Mouse (Mus musculus) forebrain, embryonic 14.5 days (tissue): Measurements from ENCODE around the gene Pate2. TPM values are rescaled to one million over a fixed set of nuclear protein-coding genes. Genes with fewer than 3 reads are reported as not detected.

Source experiments
- ATAC-seq: fragments of 200-750 bp; cut with Nextera tagmentation; 2 replicates; pipeline ENCODE4 v1.8.0; 2017; ENCODE audit warnings: mild to moderate bottlenecking, moderate library complexity
- DNase-seq: peaks from one replicate; pipeline ENCODE4 v3.0.0-alpha.2; 2015; ENCODE audit warnings: low spot score
- H3K27ac ChIP-seq: fragments of 300-500 bp; sonication (generic); 2 replicates; pipeline ENCODE4 v1.5.1; 2014; ENCODE audit warnings: low read depth, mild to moderate bottlenecking, control low read depth, low read length, moderate library complexity
- H3K27me3 ChIP-seq: fragments of 300-500 bp; sonication (generic); replicated peaks from 2 replicates; pipeline ENCODE4 v1.6.1; 2014; ENCODE audit warnings: low read length, control low read depth, mixed read lengths; ENCODE audit not compliant: control insufficient read depth, insufficient read depth
- H3K36me3 ChIP-seq: fragments of 300-500 bp; sonication (generic); 2 replicates; pipeline ENCODE4 v1.6.1; 2014; ENCODE audit warnings: low read length, control low read depth; ENCODE audit not compliant: control insufficient read depth, insufficient read depth
- H3K4me1 ChIP-seq: fragments of 300-500 bp; sonication (generic); 2 replicates; pipeline ENCODE4 v1.6.1; 2014; ENCODE audit warnings: antibody characterized with exemption, low read length, control low read depth; ENCODE audit not compliant: control insufficient read depth, insufficient read depth
- H3K4me2 ChIP-seq: fragments of 300-500 bp; sonication (generic); 2 replicates; pipeline ENCODE4 v1.6.1; 2014; ENCODE audit warnings: mild to moderate bottlenecking, control low read depth, low read length
- H3K4me3 ChIP-seq: fragments of 300-500 bp; sonication (generic); 2 replicates; pipeline ENCODE4 v1.5.1; 2014; ENCODE audit warnings: low read depth, low read length, control low read depth
- H3K9ac ChIP-seq: fragments of 300-500 bp; sonication (generic); 2 replicates; pipeline ENCODE4 v1.6.1; 2014; ENCODE audit warnings: mild to moderate bottlenecking, low read length, control low read depth, moderate library complexity
- H3K9me3 ChIP-seq: fragments of 300-500 bp; sonication (generic); replicated peaks from 2 replicates; pipeline ENCODE4 v1.6.1; 2016; ENCODE audit warnings: low read length, control low read depth, mixed read lengths; ENCODE audit not compliant: control insufficient read depth
- WGBS: fragments of 180-500 bp; shearing (Covaris S2); extraction: QIAGEN DNeasy Blood & Tissue Kit; methylation state at CpG from one replicate; pipeline ENCODE4 v1.1.7; 2014; 5-methylcytosine and 5-hydroxymethylcytosine counted together
- polyA plus RNA-seq: library from polyadenylated mRNA; unstranded; fragments of >200 nt; fragmentation: Nextera tagmentation; extraction: Ambion mirVana; gene quantifications from 2 replicates; pipeline ENCODE4 v1.2.1, GENCODE M21; 2014

Pate2 gene
- polyA plus RNA-seq, 1 experiment from 2014 or later: 0.51 TPM

DNA sequence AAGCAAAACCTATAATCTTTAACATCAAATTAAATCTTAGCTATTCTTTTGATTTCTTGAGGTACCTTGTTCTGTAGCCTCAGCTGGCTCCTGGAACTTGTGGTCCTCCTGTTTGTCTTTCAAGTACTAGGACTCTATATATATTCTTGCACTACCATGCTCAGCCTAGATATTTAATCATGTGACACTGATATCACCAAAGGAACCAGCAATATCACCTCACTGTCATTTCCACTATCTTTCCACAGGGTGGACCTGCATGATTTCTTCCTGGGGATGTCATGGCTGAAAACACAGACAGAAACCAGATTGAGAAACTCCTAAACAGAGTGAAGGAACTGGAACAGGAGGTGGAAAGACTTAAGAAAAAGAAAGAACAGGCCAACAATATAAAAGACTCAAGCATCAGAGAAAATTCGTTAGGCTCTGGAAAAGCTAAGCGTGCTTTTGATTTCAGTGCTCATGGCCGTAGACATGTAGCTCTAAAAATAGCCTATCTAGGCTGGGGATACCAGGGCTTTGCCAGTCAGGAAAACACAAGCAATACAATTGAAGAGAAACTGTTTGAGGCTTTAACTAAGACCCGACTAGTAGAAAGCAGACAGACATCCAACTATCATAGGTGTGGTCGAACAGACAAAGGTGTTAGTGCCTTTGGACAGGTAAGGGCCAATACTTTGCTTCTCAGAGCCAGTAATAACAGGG, 5.4 kb upstream of the Pate2 start:
- ATAC-seq: no peak
- H3K4me2 ChIP-seq: no peak overlapping the region
- no peak overlapping the region for H3K4me3 ChIP-seq
- peaks cover 10% of the 10 kb centered on the region for H3K4me1 ChIP-seq
- no peak for DNase-seq
- no peaks in the 10 kb centered on the region for H3K9me3 ChIP-seq
- no peak overlapping the region for H3K9ac ChIP-seq
- peaks cover 61% of the 10 kb centered on the region for H3K36me3 ChIP-seq
- H3K27ac ChIP-seq: no peak overlapping the region
- H3K27me3 ChIP-seq: no peaks in the 10 kb centered on the region
- WGBS: 91% methylated on average over 5 of the region's 5 CpGs

DNA sequence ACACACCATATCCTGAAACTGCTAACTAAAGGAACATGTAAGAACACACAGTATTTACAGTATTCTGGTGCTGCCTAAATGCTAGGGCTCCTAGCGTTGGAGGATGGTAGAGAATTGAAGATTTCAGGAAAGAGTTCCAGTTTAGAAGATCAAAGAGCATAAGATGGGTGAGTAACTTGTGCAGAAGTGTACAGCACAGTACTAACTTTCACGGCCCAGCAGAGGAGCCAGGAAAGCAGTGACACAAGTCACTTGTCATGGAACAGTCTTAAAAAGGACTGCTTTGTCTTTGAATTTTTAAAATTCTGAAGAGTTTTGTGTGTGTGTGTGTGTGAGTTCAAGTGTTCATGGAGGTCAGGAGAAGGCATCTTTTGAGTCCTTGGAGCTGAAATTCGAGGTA, 2.1 kb upstream of the Pate2 start:
- no peaks in the 10 kb centered on the region for H3K9me3 ChIP-seq
- H3K4me3 ChIP-seq: no peak overlapping the region
- no peak overlapping the region for H3K9ac ChIP-seq
- peaks cover 43% of the 10 kb centered on the region for H3K36me3 ChIP-seq
- no peaks in the 10 kb centered on the region for H3K27me3 ChIP-seq
- H3K27ac ChIP-seq: no peak overlapping the region
- H3K4me1 ChIP-seq: peaks cover 3% of the 10 kb centered on the region; the same call in 1 of the 2 replicates
- WGBS: 85% methylated on average over 3 of the region's 3 CpGs
- DNase-seq (no peak), ATAC-seq (no peak)
- no peak overlapping the region for H3K4me2 ChIP-seq

DNA sequence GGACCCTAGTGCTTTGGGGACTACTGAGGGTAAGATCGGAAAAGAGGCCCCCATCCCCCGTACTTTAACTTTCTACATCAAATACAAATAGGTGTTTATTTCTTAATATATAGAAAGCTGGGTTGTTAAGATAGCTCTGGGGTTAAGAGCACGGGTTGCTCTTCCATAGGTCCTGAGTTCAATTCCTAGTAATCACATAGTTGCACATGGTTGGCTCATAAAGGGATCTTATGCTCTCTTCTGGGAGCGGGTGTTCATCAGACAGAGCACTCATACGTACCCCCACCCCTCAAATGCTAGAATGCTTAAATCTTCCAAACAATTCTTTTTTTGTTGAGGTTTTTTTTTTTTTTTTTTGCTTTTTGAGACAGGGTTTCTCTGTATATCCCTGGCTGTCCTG, 579 bp downstream of the Pate2 start:
- H3K4me1 ChIP-seq: peaks cover 3% of the 10 kb centered on the region; the same call in 1 of the 2 replicates
- peak; percentile 5 for ATAC-seq
- 0 out of 2 replicates have a peak, but pooled peaks cover 4% of the 10 kb centered on the region for H3K27me3 ChIP-seq
- no peaks in the 10 kb centered on the region for H3K9me3 ChIP-seq
- H3K36me3 ChIP-seq: peaks cover 23% of the 10 kb centered on the region
- H3K4me2 ChIP-seq: peak overlapping the region; percentile 54
- peak overlapping the region; percentile 85 for H3K9ac ChIP-seq
- no peak for DNase-seq
- peak overlapping the region; percentile 54 for H3K4me3 ChIP-seq
- 6% methylated on average over 5 of the region's 5 CpGs for WGBS
- H3K27ac ChIP-seq: peak overlapping the region; percentile 89; the same call in 1 of the 2 replicates

DNA sequence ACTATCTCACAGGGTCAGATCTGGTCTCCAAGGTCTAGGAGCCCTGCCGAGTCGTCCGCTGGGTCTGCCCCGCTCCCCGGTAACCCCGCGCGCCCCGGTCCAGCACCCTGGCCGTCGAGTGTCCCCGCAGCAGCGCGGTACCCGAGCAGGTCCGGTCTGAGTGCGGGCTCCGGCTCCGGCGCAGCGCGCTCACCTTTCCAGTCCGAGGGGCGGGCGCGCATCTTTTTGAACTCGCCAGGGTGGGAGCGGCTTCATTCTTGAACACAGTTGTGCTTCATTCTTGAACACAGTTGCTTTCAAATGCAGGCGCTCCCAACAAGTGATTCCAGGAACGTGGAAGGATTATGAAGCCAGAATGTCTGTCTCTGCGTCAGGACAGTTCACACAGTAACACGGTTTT, 4.3 kb downstream of the Pate2 start:
- ATAC-seq (no peak), DNase-seq (peak; percentile 6)
- Histone ChIP-seq H3K4me2 (peak overlapping the region; percentile 53), H3K36me3 (no peaks in the 10 kb centered on the region), H3K9me3 (no peaks in the 10 kb centered on the region), H3K27me3 (0 out of 2 replicates have a peak, but pooled peaks cover 4% of the 10 kb centered on the region), H3K9ac (peak overlapping the region; percentile 40; the same call in 1 of the 2 replicates), H3K27ac (no peak overlapping the region), H3K4me1 (no peaks in the 10 kb centered on the region; the same call in 1 of the 2 replicates), H3K4me3 (peak overlapping the region; percentile 22)
- 4% methylated on average over 32 of the region's 32 CpGs for WGBS

DNA sequence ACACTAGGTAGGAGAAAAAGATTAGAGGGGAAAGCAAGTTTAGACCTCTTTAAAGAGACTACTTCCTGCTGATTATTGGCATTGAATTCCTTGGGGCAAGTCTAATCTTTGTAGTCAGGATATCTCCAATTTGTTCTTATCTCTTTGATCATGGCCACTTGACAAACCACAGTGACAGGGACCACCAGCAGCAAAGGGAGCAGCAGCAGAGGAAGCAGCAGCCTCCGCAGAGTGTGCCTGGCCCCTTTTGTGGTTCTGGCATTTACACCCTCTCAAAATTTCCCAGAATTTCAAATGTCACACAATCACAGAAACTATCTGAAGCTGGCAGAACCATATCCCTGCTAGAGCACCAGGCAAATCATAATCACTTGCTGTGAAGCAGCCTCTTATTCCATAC, 17.6 kb downstream of the Pate2 start:
- WGBS: 72% methylated on average over 1 of the region's 1 CpGs
- no peak for ATAC-seq
- no peak for DNase-seq

DNA sequence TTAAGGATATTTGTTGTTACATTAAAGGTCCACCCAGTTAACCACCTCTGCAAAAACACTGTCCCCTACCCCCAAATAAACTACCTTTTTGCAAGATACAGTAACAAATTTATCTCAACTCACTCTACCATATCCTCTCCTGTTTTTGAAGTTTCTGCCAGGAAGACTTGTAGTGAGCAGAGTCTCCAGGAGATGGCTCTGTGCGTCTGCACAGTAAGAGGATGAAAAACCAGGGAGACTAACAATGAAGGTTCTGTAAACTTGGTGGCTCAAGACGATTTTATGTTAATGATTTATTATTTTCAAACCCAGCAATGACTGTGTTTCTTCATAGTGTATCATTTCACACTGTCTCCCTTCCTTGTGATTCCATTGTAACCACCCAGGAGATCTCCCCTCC, 22.8 kb downstream of the Pate2 start:
- DNase-seq: peak; percentile 43
- no peak for ATAC-seq
- Histone ChIP-seq H3K4me3 (no peak overlapping the region), H3K4me1 (no peaks in the 10 kb centered on the region), H3K27ac (no peak overlapping the region), H3K4me2 (no peak overlapping the region), H3K9ac (no peak overlapping the region), H3K27me3 (no peaks in the 10 kb centered on the region), H3K9me3 (no peaks in the 10 kb centered on the region), H3K36me3 (no peaks in the 10 kb centered on the region)
- 18% methylated on average over 2 of the region's 2 CpGs for WGBS

More for the DNA sequence above, 17.6 kb downstream of the Pate2 start:
- no peak overlapping the region for H3K27ac ChIP-seq
- H3K36me3 ChIP-seq: no peaks in the 10 kb centered on the region
- no peak overlapping the region for H3K4me3 ChIP-seq
- H3K27me3 ChIP-seq: no peaks in the 10 kb centered on the region
- no peaks in the 10 kb centered on the region for H3K4me1 ChIP-seq
- H3K9me3 ChIP-seq: no peaks in the 10 kb centered on the region
- no peak overlapping the region for H3K4me2 ChIP-seq
- no peak overlapping the region for H3K9ac ChIP-seq

DNA sequence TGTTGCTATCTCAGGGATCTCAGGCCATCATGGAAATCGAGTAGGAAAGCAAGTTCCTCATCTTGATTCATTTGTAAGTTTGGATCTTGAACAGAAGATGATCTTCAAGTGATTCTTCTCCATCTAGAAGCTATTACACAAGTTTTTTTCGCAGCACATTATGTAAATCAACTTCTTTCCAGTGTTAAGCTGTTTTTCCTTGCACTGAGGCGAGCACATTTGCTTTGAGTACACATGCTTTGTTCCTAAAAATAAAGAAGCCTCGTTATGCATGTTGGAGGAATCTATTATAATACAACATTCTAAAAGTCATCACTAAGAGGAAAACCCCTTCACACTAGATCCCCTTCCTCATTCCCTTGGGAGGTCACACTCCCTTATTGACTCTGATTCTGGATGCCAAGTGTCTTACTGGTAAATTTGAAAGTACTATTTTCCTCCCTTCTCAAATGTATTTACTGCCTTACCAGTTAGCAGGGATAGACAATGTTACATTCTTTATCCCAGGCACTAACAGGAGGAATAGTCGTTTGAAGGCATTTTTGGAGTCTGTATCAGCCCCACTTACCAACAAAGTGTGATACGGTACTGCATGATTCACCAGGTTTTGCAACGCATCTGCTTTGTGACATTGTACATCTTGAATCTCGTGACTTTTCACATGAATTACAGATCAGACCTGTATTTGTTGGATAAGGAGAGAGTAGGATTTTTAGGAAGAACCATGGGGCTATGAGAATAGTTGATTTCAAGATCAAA, 37.7 kb downstream of the Pate2 start:
- Histone ChIP-seq H3K4me3 (no peak overlapping the region), H3K9ac (no peak overlapping the region), H3K36me3 (no peaks in the 10 kb centered on the region), H3K4me2 (no peak overlapping the region), H3K27ac (no peak overlapping the region), H3K4me1 (no peaks in the 10 kb centered on the region), H3K9me3 (no peaks in the 10 kb centered on the region), H3K27me3 (no peaks in the 10 kb centered on the region)
- ATAC-seq (no peak), DNase-seq (no peak)
- WGBS: 55% methylated on average over 8 of the region's 8 CpGs

DNA sequence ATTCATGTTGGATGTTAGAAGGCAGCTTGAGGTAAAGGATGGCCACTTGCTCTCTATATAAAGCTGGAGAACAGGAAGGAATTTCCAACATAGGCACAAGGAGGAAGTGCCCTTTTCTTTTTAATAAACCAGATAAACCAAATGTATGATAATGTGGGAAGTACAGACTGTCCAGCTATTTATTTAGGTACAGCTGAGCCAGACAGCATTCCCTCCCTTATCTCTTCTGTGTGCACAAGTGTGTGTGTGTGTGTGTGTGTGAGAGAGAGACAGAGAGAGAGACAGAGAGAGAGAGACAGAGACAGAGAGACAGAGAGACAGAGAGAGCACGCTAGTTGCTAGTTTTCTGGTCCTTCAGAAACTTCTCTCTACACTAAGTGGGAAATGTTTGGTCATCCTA, 41.8 kb downstream of the Pate2 start, which contains the start of gene Pate4:
TSS of gene Pate4 (minus strand) at position 101 of the 400 bp plus-strand sequence.
- H3K9me3 ChIP-seq: no peaks in the 10 kb centered on the region
- H3K4me1 ChIP-seq: no peaks in the 10 kb centered on the region
- no peaks in the 10 kb centered on the region for H3K36me3 ChIP-seq
- no peak for DNase-seq
- no peak within 1 kb of the TSS for H3K4me2 ChIP-seq
- WGBS: 83% methylated on average over 1 of the region's 1 CpGs
- H3K27me3 ChIP-seq: no peaks in the 10 kb centered on the region
- no peak for ATAC-seq
- H3K27ac ChIP-seq: no peak within 1 kb of the TSS
- H3K9ac ChIP-seq: no peak within 1 kb of the TSS
- no peak within 1 kb of the TSS for H3K4me3 ChIP-seq

DNA sequence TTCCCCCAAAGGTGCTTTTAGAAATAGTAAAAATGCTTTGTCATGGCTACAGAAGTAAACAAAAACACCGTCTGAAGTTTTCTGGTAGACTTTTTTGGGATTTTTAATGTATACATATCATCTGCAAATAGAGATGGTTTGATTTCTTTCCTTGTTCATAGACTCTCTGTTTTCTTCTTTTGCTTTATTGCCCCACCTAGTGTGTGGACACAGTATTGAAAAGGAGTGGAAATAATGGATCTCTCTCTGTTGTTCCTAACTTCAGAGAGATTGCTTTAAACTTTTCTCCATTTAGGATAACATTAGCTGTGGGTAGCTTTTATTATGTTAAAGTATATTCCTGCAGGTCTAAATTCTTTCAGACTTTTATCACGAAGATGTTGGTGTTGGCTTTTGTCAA, 43.9 kb downstream of the Pate2 start:
- no peaks in the 10 kb centered on the region for H3K36me3 ChIP-seq
- no peak overlapping the region for H3K9ac ChIP-seq
- H3K9me3 ChIP-seq: no peaks in the 10 kb centered on the region
- WGBS: 36% methylated on average over 2 of the region's 2 CpGs
- H3K4me1 ChIP-seq: no peaks in the 10 kb centered on the region
- H3K4me2 ChIP-seq: no peak overlapping the region
- no peaks in the 10 kb centered on the region for H3K27me3 ChIP-seq
- no peak overlapping the region for H3K27ac ChIP-seq
- no peak overlapping the region for H3K4me3 ChIP-seq
- DNase-seq (peak; percentile 17), ATAC-seq (no peak)
